Mouse (Mus musculus): ENCODE measurements around the gene Ssbp4.
A peak's percentile ranks its signal among the peaks of the same experiment; 100 is the strongest.
"Not testable (repeated sequence)": the region's sequence is repeated elsewhere in the genome, so short reads cannot be mapped to it uniquely, and the experiment has no call there.

Ssbp4 gene

DNA sequence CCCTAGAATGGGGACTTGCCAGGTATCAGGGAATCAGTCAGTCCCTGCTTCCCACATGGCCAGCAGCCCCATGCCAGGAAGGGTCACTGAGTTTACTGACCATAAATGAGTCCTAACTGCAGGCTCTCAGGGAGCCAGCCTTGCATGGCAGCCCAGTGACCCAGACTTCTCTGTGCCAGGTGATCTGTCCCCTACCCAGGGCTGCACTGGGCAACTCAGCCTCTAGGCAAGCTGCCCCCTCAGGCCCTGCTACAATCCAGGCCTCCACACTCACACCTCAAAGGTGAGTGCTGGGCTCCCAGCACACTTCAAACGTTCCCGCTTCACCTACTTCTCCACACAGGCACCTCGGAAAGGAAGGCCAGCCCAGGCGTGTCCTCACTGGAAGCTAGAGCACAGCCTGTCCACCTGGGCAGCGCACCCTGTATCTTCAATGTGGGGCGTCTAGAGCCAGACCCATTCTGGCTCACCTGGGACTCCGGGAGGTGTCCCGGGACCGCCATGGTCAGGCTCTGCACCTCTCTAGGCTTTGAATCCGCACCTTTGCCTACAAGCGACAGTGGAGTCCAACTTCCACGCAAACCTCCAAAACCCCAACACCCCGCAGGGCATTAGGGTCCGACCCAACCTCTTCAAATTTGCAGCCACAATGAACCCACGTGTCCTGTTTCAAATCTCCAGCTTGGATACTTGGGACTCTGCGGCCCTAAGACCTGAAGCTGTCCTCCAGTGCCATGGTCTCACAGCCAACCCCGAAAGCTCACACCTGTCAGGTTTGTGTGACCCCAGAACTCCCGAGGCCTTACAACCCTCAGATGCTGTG lies 1.7 kb downstream of the Ssbp4 start:
- DNase-seq, result no peak

- DNase-seq, result no peak
Observed at GRCm38 (mm10) chr8:70605871-70606779, 2.5 kb downstream of the Ssbp4 start.

DNA sequence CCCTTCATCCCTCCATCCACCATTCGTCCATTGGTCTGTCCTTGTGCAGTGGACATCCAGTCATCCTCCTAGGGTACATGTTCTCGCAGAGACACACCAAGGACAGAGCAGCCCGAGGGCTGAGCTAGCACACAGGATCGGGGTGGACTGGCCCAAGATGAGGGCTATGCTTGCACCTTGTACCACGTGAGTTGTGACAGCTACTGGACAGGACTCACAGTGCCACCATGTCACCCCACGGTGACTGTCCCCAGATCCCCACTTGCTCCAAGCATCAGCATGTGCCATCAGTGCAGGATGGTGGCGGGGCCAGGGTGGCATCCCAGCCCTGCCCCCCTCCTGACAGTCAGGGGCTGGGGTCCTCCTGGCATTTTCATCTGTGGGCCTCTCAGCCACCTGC lies 4.1 kb downstream of the Ssbp4 start:
- DNase-seq, result no peak

GRCm38 (mm10) chr8:70602139-70602811 lies 6.4 kb downstream of the Ssbp4 start:
- no peak for DNase-seq

DNA sequence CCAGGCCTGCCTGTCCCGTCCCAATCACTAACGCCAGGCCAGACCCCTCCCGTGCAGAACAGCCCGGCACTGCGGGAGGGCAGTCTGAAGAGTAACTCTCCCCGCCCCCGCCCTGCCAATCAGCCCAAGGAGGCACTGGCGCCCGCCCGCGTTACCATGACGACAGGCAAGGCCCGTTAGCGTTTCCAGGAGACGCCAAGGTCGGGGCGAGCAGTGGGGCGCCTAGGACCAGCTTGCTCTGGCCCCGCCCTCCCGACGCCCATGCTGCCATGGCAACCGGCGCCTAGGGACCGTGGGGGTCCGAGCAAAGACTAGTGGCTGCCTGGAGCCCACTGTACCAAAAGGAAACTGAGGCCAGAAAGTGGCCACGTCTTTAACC lies 7.4 kb downstream of the Ssbp4 start:
- peak; percentile 85 for DNase-seq

DNA sequence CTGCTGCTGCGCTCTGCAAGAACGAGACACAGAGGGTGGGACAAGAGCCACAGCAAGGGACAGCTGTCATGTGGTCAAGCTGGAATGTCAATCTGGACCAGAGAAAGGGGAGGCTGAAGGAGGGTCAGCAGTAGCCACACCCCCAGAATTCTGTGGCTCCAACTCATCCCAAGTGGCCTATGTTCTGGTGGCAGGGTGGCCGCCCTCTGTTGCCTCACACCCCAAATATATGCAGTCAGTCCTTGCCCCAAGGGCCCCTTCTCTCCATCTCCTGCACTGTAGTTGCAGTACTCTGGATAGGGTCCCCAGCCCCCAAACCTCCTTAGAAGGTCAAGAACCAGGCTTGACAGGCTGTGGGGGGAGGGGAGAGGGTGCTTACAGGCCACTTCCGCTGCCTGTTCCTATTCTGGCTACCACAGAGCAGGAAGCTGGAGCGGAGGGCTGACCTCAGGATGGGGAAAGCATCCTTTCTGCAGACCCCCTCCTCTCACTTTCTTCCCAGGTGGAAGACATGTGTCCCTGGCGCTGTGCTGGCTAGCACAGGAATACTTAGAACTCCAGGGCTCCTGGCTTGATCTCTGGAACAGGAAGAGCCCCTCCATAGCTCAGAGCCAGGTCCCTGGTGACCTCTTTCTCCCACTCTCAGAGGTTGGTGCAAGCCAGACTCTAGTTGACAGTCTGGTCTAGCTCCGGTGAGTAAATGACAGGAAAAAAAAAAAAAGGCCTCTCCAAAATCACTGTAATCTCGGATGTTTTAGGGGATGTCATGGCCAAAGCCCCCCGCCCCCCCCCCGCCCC lies 8.0 kb downstream of the Ssbp4 start:
- peak; percentile 59 for DNase-seq

DNA sequence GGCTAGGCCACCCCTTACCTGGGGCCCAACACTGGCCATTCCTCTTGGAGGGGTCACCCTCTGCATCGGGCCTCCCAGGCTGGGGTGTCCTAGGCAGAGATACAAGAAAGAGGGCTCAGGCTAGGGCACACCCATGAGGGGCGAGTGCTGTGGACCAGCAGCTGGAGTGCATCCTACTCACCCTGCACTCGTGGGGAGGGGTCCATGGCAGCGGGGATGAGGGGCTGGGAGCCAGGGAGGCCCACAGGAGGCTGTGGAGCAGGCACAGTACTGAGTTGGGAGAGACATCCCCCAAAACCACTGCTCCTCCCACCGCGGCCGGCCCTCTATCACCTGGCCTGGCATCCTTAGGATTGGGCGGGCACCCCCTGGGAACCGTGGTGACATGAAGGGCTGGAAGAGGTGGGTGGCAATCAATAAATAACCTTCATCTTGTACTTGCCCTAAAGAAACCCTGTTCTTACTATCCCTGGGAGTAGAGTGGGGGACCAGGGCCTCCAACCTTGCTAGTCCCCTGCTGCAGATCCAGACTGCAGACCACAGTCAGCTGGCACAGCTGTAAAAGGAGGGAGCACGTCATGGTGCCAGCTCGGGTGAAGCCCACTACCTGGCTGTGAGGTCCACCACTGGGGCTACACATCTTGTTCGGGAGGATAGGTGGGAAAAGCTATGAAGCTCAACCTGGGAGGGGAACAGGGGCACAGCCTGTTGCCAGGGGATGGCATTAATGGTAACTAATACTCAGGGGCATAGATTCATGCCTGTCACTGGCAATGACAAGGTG lies 9.0 kb downstream of the Ssbp4 start:
- no peak for DNase-seq

DNA sequence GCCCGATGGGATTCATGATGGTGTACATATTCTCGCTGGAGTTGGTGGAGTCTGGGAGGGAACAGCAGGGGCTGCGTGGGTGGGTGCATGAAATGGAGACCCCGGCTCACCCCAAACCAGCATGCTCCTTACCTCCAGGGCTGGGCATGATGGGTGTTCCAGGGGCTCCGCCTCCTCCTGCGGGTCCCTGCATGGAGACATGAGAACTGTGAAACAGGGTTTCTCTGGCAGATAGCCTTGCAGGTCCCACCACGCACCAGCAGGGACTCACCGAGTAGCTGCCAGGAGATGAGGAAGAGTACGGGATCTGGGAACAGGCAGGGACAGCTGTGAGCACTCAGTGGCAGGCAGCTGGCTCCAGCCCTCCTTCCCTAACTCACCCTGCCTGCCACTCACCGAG lies 9.9 kb downstream of the Ssbp4 start:
- no peak for DNase-seq

DNA sequence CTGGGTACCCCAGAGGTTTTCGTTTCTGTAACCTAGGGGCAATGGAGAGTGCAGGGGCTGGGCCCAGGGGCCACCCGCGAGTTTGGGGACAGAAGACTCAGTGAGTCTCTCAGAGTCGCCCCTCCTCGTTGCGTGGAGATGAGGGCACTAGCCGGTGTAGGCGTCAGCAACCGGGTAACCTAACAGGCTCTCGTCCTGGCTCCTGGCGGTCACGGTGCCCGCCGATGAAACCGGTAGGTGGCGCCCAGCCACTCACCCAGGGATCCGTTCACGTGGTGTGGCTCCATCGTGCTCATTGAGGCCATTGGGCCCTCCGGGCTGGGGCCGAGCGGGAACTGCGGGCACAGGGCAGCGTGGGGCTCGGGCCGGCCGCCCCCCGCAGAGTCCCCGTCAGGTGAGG lies 10.4 kb downstream of the Ssbp4 start:
- DNase-seq, result peak; percentile 85

DNA sequence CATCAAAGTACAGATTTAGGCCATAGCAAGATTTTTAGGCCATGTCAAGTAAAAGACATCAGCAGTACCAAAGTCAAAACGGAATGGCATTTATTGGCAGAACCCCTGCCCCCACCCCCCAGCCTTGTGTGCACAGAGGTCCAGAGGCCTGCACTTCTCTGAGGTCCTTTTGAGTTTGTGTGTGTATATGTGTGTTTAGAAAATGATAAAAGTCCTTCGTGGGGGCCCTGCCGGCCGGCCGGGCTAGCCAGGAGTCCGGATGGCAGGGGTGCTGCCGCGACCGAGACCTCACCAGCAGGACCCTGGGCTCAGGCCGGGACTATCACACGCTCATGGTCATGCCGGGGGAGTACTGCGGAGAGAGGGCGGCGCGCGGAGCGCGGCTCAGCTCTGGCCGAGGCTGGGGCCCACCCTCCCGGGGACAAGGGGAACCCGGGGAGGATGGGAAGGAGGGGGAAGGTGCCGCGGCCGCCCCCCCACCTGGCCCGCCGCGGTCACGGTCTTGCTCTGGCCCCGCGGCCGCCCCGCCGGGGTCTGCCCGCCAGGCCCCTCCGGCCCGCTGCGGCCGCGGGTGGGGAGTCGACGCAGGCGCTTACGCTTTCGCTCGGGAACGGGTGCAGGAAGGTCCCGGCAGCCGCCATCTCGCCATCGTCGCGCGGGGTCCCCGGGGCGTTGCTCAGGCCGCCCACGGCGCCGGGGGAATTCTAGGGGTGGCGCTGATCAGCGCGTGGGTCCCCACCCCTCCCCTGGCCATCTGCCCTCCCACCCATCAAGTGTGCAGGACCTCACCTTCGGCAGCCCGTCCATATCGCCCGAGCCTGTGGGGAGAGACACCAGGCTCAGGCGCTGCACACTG lies 11.0 kb downstream of the Ssbp4 start:
- DNase-seq, result no peak

GRCm38 (mm10) chr8:70596775-70597416 lies 11.8 kb downstream of the Ssbp4 start:
- no peak for DNase-seq

DNA sequence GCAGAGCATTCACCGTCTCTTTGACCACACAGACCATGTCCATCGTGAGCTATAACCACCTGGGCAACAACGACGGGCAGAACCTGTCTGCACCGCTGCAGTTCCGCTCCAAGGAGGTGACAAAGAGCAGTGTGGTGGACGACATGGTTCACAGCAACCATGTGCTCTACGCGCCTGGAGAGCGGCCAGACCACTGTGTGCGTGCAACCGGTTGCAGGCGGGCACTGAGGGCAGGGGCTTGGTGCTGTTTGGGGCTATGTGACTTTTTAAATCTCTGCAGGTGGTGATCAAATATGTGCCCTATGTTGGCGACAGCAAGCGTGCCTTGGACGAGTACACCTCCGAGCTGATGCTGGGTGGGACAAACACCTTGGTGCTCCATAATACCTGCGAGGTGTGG lies 12.5 kb downstream of the Ssbp4 start:
- no peak for DNase-seq

GRCm38 (mm10) chr8:70595811-70596210 lies 12.9 kb downstream of the Ssbp4 start:
- no peak for DNase-seq

DNA sequence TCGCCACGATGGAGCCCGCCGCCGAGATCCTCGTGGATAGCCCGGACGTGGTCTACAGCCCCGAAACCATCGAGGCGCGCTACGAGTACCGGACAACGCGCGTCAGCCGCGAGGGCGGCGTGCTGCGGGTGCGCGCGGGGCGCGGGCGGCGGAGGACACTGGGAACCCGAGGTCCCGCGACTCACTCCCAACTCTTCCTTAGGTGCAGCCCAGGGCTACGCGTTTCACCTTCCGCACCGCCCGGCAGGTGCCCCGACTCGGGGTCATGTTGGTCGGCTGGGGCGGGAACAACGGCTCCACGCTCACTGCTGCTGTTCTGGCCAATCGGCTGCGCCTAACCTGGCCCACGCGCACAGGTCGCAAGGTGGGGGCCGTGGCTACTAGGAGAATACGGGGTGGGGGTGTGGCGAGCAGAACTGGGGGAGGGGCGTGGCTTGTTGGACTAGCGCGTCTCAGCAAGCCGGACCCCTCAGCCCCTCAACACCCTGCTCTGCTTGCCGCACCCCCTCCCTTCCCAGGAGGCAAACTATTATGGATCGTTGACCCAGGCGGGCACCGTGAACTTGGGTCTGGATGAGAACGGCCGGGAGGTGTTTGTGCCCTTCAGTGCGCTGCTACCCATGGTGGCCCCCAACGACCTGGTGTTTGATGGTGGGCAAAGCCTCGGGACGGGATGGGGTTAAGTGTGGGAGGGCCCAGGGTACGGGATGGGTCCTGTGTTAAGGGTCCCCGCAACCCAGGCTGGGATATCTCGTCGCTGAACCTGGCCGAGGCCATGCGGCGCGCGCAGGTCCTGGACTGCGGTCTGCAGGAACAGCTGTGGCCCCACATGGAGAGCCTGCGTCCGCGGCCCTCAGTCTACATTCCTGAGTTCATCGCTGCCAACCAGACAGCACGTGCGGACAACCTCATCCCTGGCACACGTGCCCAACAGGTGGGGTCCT lies 13.8 kb downstream of the Ssbp4 start:
- DNase-seq, result peak; percentile 30

GRCm38 (mm10) chr8:70593961-70594609 lies 14.6 kb downstream of the Ssbp4 start, which contains the start of gene Isyna1:
TSS of gene Isyna1 (plus strand) at chr8:70594373.
- peak; percentile 89 for DNase-seq

GRCm38 (mm10) chr8:70593173-70593572 lies 15.5 kb downstream of the Ssbp4 start:
- peak; percentile 42 for DNase-seq

- no peak for DNase-seq
Observed at GRCm38 (mm10) chr8:70591569-70591968, 17.1 kb downstream of the Ssbp4 start.

DNA sequence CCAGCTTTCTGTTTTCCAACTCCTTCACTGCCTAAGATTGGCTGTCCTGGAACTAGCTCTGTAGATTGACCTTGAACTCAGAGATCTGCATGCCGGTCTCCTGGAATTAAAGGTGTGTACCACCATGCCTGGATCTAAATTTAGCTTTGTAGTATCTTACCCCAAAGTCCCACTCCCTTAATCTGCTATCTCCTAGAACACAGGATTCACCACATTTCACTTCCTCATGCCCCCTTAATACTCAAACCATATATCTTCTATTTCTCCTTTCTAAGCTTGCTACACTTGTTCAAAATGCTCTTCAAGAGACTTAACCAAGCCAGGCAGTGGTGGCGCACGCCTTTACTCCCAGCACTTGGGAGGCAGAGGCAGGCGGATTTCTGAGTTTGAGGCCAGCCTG lies 20.7 kb downstream of the Ssbp4 start:
- not testable (repeated sequence) for DNase-seq

Data from lung, postnatal 14 days (tissue).